Mouse (Mus musculus) T-helper 1 cell (primary cell): ENCODE measurements at regions not wholly inside any gene's neighbourhood (a gene's known extent, or its start where the extent isn't known, plus 50 kb on each side); places are given as distances from the start of the nearest gene placed in this dataset.
"Not testable (repeated sequence)": the region's sequence is repeated elsewhere in the genome, so short reads cannot be mapped to it uniquely, and the experiment has no call there.

ENCODE experiments used
- in situ Hi-C: fragments of 300-600 bp; cut with MboI, MseI; formaldehyde crosslinking; loops from one replicate; pipeline ENCODE4 v1.15.1; 2025; ENCODE audit warnings: high pct_unique_total_duplicates

DNA sequence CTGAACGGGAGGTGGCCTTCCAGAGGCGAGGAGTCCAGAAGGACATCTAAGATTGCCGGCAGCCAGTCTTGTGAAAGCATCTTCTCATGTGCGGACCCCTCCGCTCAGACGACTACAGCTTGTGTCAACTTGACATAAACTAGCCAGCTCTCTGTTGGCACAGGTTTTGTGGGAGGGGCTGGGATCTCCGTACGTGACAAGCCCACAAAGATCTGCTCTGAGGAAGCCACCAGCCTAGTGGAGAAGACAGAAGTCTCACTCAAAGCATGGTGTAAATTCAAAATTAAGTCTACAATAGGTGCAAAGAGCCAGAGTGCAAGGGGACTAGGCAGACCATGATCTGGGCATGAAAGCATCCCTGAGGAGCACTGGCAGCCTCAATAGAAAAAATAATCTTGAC, 128.4 kb upstream of the Slc38a2 start:
- in situ Hi-C loops: no loop called here

DNA sequence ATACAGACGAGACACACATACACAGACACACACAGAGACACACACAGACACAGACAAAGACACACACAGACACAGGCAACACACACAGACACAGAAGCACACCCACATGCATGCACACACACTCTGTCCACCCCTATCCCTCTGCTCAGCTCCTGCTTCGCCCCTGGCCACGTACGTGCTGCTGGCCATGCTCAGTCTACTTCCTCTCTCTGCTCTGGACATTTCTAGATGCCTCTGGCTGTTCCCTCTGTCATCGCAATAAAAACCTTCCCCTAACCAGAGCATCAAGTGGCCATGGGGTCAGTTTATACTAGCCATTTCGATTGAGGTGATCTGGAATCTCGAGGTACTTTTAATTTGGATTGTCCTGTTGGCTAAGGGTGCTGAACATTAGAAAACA, 118.9 kb upstream of the Slc38a2 start:
- in situ Hi-C loops: no loop called here

DNA sequence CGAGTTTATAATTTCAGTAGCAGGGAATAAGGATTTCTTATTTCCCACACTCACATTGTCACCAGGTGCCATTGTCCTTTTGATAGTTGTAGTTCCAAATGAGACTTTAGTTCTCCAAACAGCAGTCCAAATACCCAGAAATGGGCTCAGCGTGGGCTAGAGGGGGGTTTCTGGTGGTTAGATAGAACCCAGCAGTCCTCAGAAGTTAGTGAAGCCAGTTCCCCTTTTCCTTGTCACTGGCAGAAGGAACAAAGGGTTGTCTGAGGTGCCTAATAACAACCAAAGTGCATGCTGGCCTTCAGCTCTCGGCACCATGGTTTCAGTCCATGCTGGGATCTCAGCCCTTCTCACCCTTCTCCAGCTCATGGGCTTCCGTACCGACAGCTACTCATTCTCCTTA, 118.1 kb upstream of the Slc38a2 start:
- in situ Hi-C loops: no loop called here

DNA sequence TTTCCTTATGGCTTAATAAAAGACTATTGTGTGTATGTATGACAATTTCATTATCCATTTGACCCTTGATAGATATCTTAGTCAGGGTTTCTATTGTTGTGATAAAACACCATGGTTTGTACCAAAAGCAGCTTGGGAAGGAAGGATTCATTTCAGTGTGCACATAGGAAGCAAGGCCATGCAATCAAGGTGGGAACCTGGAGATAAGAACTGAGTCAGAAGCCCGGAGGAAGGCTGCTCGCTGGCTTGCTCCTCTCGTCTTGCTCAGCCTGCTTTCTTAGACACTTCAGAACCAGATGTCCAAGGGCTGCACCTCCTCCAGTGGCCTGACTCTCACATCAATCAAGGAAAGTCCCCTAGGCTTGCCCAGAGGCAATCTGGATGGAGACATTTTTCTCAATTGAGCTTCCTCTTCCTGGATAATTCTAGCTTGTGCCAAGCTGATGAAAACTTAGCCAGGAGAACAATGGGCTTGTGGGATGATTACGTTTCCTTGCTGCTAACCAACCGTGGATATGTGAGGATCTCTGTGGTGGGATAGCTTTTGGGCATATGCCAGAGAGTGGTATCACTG, 117.6 kb upstream of the Slc38a2 start:
- in situ Hi-C loops: no loop called here

DNA sequence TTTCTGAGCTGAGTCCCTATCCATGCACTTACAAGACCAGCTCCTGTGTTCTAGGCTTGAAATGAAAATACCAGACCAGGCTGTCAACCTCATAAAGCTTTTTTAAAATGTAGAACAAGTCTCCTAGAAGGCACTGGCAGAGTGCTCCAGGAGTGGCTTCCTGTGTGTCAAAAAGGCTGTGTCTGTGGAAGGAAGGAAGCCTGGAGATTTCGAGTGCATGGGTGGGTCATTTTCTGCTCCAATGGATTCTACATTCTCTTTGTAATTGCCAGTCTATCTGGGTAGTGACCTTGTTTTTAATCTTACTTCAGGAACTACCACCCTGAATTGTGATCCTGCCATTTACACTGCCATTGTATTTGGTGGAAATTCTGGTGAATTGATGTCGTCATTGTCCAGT, 113.9 kb upstream of the Slc38a2 start:
- in situ Hi-C loops: no loop called here

DNA sequence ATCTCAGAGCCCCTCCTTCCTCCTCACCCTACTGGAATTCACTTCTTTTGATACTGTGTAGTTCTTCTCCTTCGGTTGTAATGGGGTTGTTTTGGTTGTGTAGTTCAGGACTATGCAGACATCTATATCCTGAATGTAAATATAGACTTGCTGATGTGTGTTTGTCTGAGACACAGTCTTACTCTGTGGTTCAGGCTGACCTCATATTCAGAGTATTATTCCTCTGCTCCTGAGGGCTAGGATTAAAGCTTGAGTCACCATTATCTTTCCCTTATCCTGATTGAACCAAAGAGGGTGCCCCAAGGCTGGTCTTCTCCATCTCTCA, 103.2 kb upstream of the Slc38a2 start:
- in situ Hi-C loops: no loop called here

DNA sequence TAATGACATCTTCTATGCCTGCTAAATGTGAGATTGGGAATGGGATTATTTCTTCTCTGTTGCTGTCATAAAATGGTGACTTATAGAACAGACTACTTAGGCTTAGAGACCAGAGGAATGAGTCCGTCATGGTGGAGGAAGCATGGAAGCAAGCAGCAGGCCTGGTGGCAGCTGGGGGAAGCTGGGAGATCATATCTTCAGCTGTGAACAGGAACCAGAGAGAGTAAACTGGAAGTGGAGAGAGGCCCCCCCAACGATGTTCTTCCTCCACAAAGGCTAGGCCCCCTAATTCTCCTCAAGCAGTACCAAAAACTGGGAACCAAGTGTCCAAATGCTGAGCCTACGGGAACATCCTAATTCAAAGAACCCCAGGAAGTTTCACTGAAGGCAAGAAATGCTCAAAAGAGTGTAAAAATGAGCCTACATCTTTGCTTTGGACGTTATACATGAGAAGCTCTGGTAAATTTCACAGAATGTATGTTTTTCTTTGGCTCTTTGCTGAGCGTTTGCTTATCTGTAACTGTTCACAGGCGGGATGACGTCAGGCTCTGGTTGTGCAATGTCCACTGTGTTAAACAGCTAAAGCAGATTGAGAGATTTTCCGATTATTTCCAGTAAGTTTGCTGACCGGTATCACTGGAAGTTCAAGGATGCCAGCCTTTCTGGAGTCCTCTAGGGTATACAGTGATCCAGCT, 102.7 kb upstream of the Slc38a2 start:
- in situ Hi-C loops: no loop called here

DNA sequence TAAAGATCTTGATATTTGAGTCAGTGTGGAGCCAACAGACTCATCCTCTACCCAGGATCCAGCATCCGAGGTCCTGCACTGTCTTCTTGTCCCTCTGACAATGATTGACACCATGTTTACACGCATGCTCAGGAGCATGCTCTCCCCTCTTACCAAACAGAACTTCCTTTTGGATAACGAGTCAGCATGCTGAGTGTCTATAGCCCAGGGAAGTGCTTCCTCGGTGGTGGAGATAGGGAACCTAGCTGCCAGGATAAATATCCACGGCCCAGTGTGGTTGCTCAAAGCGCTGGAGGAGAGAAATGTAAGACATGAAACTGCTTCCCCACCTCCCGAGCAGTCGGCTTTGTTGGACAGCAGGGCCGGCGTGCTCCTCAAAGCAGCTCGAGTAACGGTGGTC, 99.7 kb upstream of the Slc38a2 start:
- in situ Hi-C loops: no loop called here

DNA sequence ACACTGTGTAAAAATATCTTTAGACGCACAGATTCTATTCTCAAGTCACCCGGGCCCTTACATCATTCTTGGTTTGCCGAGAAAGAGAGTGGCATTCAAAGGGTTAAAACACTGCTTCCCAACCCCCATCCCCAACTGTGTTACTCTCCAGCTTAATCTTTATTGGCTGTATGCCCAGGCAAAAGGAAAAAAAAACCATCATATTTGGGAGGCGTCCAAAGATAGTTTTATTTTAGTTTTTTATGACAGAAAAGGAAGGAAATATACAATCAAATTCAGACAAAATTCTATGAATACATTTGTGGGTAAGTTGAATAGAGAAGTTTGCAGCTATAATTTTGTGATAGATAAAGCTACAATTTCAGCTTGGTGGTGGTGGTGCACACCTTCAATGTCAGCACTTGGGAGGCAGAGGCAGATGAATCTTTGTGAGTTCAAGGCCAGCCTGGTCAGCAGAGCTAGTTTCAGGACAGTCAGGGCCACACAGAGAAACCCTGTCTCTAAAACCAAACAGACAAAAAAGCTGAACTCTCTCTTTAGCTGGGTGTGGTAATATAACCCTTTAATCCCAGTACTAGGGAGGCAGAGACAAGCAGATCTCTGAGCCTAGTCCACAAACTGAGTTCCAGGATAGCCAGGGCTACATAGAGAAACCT, 98.2 kb upstream of the Slc38a2 start:
- in situ Hi-C loops: no loop called here

DNA sequence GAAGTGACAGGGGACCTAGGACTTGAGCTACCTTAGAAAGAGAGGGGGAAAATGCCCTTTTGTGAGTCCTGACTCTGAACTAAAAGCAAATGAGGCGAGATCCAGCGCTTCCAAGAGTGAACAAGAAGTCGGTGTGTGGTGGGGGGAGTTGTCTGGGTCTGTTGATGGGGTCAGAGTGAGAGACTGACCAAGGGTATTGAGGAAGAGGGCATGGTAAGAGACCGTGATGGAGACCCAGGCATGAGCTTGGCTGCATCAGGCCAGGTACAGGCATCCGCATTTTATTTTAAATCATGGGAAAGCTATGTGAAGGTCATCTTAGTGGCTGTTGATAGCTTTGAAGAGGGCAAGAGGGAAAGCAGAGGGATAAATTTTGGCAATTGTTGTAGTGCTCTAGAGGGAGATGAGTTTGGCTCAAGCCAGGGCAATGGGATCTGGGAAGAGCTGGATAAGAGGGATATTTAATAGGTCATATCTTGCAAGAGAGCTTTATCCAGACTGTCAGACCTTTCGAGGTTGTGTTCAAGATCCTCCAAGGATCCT, 94.7 kb upstream of the Slc38a2 start:
- in situ Hi-C loops: no loop called here

DNA sequence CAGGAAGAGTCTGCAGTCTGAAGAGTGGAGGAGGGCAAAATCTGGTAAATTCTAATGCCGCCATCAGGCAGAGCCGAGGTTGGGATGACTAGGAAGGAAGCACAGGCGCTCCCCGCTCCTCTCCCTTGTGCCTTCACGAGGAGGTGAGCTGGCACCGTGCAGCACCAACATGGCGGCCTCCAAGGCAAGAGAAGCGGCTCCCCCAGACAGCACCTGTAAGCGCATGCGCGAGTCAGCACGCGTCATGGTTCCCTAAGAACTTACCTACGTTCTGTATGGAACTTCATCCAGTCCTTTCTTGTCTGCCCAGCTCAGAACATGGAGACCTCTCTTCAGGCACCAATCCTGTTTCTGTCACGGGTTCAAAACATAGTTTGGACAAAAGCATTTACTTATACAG, 93.7 kb upstream of the Slc38a2 start:
- in situ Hi-C loops: no loop called here

DNA sequence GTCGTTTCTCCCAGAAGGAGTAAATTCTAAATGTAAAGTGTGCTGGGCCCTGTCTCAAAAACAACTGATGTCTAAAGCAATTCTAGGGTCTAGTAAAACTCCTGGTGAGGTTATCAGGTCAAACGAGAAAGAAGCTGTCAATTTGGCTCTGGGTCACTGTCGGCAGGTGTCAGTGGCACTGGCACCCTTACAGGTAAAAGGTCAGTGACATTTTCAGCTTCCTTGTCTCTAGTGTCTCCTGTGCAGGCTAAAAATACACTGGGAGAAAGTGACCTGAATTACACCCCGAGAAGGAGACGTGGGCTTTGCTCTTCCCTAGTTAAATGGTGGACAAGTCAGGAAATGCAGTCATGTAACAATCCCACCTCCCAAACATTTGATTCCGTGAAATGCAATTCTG, 91.8 kb upstream of the Slc38a2 start:
- in situ Hi-C loops: no loop called here

DNA sequence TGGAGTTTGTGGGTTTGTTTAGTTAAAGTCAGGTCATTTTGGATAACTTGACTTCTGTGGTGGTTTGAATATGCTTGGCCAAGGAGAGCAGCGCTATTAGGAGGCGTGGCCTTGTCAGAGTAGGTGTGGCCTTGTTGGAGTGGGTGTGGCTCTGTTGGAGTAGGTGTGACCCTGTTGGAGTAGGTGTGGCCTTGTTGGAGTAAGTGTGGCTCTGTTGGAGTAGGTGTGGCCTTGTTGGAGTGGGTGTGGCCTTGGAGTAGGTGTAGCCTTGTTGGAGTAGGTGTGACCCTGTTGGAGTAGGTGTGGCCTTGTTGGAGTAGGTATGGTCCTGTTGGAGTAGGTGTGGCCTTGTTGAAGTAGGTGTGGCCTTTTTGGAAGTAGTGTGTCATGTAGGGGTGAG, 88.4 kb upstream of the Slc38a2 start:
- in situ Hi-C loops: not testable (repeated sequence)

DNA sequence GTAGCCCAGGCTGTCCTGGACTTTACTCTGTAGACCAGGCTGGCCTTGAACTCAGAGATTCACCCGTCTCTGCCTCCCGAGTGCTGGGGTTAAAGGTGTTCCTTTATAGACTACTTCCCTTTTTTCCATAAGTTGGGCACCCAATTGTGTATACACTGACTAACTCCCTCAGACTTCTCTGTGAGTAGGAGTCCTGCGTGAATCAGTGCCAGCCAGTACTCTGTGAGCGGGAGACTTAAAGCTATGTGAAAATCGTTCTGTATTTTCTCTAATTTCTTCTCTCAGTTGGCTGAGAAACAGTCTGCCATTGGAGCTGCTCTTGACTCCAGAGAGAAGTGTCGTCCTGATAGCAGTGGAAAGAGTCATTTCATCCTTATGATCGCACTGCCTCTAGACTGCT, 85.0 kb upstream of the Slc38a2 start:
- in situ Hi-C loops: no loop called here

DNA sequence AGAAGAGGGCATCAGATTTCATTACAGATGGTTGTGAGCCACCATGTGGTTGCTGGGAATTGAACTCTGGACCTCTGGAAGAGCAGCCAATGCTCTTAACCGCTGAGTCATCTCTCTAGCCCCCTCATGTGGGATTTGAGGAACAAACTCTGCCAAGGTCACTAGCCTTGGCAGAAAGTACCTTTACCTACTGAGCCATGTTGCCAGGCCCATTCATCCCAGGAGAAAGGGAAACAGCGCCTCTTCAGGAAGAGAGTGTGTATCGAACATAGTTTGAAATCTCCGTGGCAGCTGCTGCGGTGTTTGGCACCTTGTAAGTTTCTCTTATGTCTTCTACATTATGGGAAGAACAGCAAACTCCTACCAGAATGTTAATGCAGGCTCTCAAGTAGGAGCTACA, 82.0 kb upstream of the Slc38a2 start:
- in situ Hi-C loops: no loop called here

DNA sequence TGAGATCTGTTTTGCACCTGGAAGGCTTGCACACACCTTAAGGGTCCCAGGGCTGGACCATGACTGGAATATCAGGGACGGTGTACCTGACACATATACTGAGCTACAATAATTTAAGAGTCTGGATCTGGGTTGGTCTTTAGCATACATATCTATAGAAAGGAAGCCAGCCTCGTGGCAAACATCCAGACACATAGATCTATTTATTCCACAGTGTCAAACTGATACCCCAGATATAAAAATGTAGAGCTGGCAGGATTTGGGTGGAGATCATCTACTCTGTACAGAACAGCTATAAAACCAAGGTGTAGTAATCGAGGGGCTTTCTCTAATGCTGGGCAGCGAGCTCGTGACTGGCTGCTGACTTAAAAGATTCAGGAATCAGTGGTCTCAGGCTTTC, 81.1 kb upstream of the Slc38a2 start:
- in situ Hi-C loops: no loop called here

DNA sequence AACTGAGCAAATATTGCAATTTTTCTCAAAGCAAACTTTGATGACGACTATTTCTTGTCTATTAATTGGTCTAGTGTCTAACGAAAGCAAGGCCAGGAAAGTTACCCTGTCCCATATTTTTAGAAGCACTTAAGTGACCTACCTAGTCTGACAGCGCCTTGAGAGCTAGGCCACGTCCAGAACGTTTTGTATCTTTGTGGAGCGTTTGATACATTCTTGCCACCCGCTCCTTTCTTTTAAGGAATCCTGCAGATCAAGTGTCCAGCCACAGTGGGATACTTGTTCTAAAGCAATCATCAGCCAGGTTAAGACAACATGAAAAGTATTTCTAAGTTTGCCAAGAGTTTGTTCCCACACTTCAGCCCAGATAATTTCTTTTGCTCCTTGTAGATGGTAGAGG, 79.8 kb upstream of the Slc38a2 start:
- in situ Hi-C loops: no loop called here

DNA sequence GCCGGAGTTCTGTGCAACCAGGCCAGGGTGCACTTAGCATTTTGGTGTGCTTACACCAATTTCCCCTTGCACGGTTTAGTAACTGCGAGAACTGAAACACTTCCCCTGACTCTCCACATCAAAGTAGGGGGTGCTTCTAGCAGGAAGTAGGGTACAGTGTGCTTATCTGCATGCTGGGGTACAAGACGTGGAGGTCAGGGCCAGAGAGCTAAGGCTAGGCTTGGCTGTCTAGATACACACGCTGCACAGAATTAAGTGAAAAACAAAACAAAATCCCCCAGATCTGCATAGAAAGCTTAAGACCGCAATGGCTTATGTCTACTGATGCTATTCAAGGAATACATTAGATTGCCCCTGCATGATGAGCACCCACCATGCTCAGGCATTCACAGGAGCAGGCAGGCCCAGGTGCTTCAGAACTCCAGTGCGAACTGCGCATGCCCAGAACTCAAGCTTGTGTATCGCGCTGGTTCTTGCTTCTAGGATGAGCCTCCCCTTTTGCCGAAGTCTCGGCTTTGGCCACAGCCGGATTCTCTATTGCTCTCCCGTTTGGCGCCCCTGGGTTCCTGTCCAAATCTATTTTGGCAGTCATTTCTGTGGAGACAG, 78.9 kb upstream of the Slc38a2 start:
- in situ Hi-C loops: no loop called here

DNA sequence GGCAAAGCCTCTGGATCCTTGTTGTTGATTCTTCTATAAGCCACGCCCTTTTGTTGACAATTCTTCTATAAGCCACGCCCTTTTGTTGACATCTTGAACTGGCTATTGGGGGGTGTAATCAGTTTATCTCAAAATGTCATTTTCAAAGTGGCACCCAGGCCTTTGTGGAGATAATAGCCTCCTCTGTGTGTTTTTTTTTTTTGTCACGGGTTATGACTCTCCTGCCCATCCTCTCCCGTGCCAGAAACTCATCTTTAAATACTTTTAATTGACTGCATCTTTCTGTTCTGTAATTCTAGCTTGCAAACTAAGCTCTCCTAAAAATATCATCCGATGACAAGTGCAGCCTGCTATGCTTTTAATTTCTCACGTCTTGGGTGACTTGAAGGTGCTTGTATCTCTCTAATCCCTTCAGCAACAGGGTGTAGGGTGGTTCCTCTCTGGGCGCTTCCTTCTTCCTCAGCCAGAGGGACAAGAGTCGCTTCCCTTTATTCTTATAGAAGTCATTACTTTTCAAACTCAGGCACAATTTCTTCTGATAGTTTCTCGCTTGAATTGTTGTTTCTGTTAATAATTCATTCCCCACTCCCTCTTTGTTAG, 77.0 kb upstream of the Slc38a2 start:
- in situ Hi-C loops: no loop called here

DNA sequence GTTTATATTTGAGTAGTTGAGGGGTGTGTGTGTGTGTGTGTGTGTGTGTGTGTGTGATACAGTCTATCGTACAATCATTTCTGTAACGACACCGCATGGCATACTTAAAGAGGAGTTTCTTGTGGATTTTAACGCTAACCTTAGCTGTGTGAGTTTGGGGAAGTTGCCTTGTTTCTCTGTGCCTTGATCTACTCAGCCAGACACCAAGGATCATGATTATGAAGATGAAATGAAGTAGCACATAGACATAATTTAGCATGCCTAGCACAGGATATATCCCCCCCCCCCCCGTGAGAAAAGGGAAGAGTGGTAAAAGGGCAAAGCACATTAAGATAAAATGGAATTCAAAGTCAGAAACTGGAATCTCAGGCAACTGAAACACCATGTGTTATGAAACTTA, 75.6 kb upstream of the Slc38a2 start:
- in situ Hi-C loops: no loop called here

DNA sequence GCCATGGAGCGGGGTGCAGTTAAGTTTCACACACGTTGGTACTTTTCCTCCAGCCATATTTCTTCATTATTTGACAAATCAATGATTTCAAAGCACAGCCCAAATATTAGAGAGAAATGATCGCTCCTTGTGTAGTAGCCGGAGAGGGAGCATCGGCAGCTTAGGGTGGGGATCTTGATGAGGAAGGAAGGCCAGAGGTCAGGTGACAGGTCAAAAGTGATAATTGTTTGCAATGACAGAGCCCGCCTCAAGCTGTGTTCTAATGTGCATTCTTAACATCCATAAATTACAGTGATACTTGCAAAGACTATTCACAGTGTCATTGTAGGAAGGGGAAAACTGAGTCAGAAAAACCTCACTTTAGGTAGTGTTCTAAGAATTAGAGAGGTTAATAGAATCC, 75.1 kb upstream of the Slc38a2 start:
- in situ Hi-C loops: no loop called here

DNA sequence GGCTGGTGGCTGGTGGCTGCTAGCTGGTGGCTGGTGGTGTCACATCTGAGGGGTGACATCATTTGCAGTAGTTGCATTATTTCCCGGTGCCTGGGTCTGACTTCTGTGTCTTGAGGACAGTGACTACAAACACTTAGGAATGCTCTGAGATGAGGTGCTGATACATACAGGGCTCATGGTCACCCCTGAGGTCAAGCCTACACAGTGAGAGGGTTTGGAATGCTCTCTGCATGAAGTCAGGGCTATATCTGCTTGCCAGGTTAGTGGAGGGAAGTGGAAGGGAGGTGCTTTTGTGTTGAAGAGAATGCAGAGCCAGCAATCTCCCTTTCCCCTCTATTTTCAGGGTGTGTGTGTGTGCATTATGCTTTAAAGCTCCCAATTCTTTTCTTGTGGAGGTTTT, 74.1 kb upstream of the Slc38a2 start:
- in situ Hi-C loops: no loop called here

DNA sequence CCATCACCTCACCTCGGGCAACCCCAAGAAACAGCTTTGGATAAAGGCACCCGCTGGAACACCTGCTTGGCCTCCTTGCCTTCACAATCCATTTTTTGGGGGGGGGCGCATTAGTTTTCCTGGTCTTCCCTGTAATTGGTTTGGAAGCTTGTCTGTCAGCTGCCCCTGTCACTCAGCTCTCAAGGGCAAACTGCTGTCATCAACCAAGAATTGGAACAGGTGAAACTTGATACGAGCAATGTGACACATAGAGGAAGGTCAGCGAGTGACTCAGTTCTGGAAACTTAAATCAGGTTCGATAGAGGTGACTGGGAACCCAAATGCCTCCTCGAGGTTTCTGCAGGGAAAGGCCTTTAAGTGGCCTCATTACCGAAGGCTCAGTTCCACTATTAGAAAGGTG, 73.2 kb upstream of the Slc38a2 start:
- in situ Hi-C loops: no loop called here
